Mouse (Mus musculus): ENCODE data around the gene Kctd6.

DNA sequence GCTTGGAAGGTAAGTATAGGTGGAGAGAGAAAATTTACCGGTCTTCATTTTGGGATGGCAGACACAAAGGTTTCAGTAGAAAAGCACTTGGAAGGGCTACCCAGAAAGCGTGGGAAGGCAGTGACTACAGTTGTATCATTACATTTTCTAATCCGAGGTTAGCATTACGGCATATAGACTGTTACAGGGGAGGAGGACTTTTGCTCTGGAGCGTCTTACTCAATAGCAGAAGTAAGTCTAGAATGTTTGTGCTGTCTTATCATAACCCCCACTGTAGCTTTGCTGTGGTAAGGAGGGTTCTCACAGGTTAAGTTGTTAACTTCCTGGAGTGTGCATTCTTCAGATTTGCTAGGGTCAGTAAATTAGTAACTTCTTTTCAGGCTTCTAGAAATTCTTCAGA, 2.2 kb downstream of the Kctd6 start:
- no peak for TF ChIP-seq CTCF (IDR thresholded peaks at IDR 0.05; ENCODE audit: low read depth)
- no peak for TF ChIP-seq EP300 (IDR thresholded peaks at IDR 0.05; ENCODE audit: low read depth)

Data from liver, embryonic 14.5 days (tissue).